Mouse (Mus musculus): ENCODE measurements around the gene Apon.

GRCm38 (mm10) chr10:128218387-128219117 lies 35.3 kb upstream of the Apon start:
- no peak for TF ChIP-seq CTCF (IDR thresholded peaks at IDR 0.05; ENCODE audit: extremely low read depth, insufficient read depth, low read length)
- no peak for TF ChIP-seq POLR2A (IDR thresholded peaks at IDR 0.05; ENCODE audit: extremely low read depth, insufficient read depth, low read length)
